14 mouse cellular contexts compared by ENCODE assay signal in genomic region chr5:29854376-29854775, GRCm38 (mm10).
DNase-seq lines count a peak whose midpoint lies in the region; ATAC-seq and TF ChIP-seq lines count a peak whose summit lies in the region.
"Had no signal": no experiment of that assay in that cellular context is flagged by ENCODE, and none has a peak within 500 bp of the region (broad histone marks: within the 10 kb centered on the region; RNA-seq: fewer than 3 reads in every experiment).

No protein-coding gene starts in this region.

- H3K4me3 ChIP-seq in heart, postnatal 0 days (ENCODE audit: low read depth, low read length): no peak overlapping the region
- 0 out of 2 replicates have a peak overlapping the region, but pooled peaks have one; percentile 11 for H3K4me3 ChIP-seq in bone marrow macrophage, adult 2 months (ENCODE audit: insufficient read depth, low read length)
- peak overlapping the region; percentile 71 for H3K4me3 ChIP-seq in megakaryocyte, embryonic 14.5 days (replicated peaks)
- no peak overlapping the region for H3K4me3 ChIP-seq in midbrain, postnatal 0 days (ENCODE audit: low read depth, low read length)
- H3K4me3 ChIP-seq: erythroblast, embryonic 14.5 days; heart, embryonic 13.5 days; limb, embryonic 13.5 days had no signal

- H3K4me1 ChIP-seq in heart, postnatal 0 days (ENCODE audit: control insufficient read depth, insufficient read depth): no peaks in the 10 kb centered on the region
- H3K4me1 ChIP-seq in bone marrow macrophage, adult 2 months (ENCODE audit: control insufficient read depth, insufficient read depth, low read length): peaks cover 28% of the 10 kb centered on the region
- H3K4me1 ChIP-seq in megakaryocyte, embryonic 14.5 days: peaks cover 48% of the 10 kb centered on the region
- no peaks in the 10 kb centered on the region for H3K4me1 ChIP-seq in midbrain, postnatal 0 days (ENCODE audit: insufficient read depth, low read length)
- H3K4me1 ChIP-seq: heart, embryonic 13.5 days; limb, embryonic 13.5 days had no signal

- 60% methylated on average over 5 of the region's 5 CpGs for WGBS in heart, postnatal 0 days
- WGBS in midbrain, postnatal 0 days: 90% methylated on average over 5 of the region's 5 CpGs

- TF ChIP-seq EP300 in heart, postnatal 0 days (IDR thresholded peaks at IDR 0.05; ENCODE audit: low read depth): no peak

- H3K27me3 ChIP-seq in heart, postnatal 0 days (ENCODE audit: control insufficient read depth, insufficient read depth, low read length): no peaks in the 10 kb centered on the region
- H3K27me3 ChIP-seq in megakaryocyte, embryonic 14.5 days (replicated peaks): no peaks in the 10 kb centered on the region
- H3K27me3 ChIP-seq in midbrain, postnatal 0 days (ENCODE audit: insufficient read depth, low read length): no peaks in the 10 kb centered on the region
- H3K27me3 ChIP-seq: heart, embryonic 13.5 days; limb, embryonic 13.5 days had no signal

- H3K4me2 ChIP-seq in heart, postnatal 0 days (ENCODE audit: low read depth, low read length): no peak overlapping the region
- no peak overlapping the region for H3K4me2 ChIP-seq in midbrain, postnatal 0 days (ENCODE audit: low read depth, low read length, poor library complexity, severe bottlenecking)
- H3K4me2 ChIP-seq: heart, embryonic 13.5 days; limb, embryonic 13.5 days had no signal

- ATAC-seq in heart, postnatal 0 days (ENCODE audit: insufficient read depth, low read depth): no peak
- no peak for ATAC-seq in CD4-positive, CD25-positive, alpha-beta regulatory T cell, adult 4 months
- ATAC-seq in midbrain, postnatal 0 days (ENCODE audit: low FRiP score): no peak
- ATAC-seq: hindbrain, postnatal 0 days had no signal

- H3K27ac ChIP-seq in heart, postnatal 0 days (ENCODE audit: low read depth): peak overlapping the region; percentile 40; the same call in 1 of the 2 replicates
- H3K27ac ChIP-seq in bone marrow macrophage, adult 2 months (ENCODE audit: insufficient read depth, low read depth, low read length): peak overlapping the region; percentile 73
- H3K27ac ChIP-seq in midbrain, postnatal 0 days (ENCODE audit: low read depth, low read length): no peak overlapping the region
- H3K27ac ChIP-seq: heart, embryonic 13.5 days; hindbrain, postnatal 0 days; limb, embryonic 13.5 days had no signal

- H3K9ac ChIP-seq in heart, postnatal 0 days (replicated peaks; ENCODE audit: low read depth, low read length): no peak overlapping the region
- H3K9ac ChIP-seq in midbrain, postnatal 0 days (replicated peaks; ENCODE audit: low read length, poor library complexity, severe bottlenecking): no peak overlapping the region
- H3K9ac ChIP-seq: heart, embryonic 13.5 days; limb, embryonic 13.5 days had no signal

- no peak for TF ChIP-seq POLR2A in bone marrow macrophage, adult 2 months (IDR thresholded peaks at IDR 0.05; ENCODE audit: borderline replicate concordance, low read depth, low read length)

- H3K36me3 ChIP-seq in heart, postnatal 0 days (replicated peaks; ENCODE audit: control insufficient read depth, insufficient read depth, low read length): no peaks in the 10 kb centered on the region
- H3K36me3 ChIP-seq in megakaryocyte, embryonic 14.5 days (replicated peaks; ENCODE audit: low read length): no peaks in the 10 kb centered on the region
- no peaks in the 10 kb centered on the region for H3K36me3 ChIP-seq in midbrain, postnatal 0 days (ENCODE audit: insufficient read depth, low read length)
- H3K36me3 ChIP-seq: heart, embryonic 13.5 days; limb, embryonic 13.5 days had no signal

- no peak for TF ChIP-seq CTCF in heart, postnatal 0 days (IDR thresholded peaks at IDR 0.05; ENCODE audit: low read depth)
- TF ChIP-seq CTCF in bone marrow macrophage, adult 2 months (IDR thresholded peaks at IDR 0.05; ENCODE audit: low read depth, low read length): no peak
- TF ChIP-seq CTCF in midbrain, postnatal 0 days (IDR thresholded peaks at IDR 0.05): no peak

- DNase-seq in heart, postnatal 0 days (ENCODE audit: low spot score): peak; percentile 11
- DNase-seq in heart, postnatal 4 days: no peak
- peak; percentile 99 for DNase-seq in 416B (ENCODE audit: low read depth)
- DNase-seq in midbrain, postnatal 0 days (ENCODE audit: low spot score): no peak
- DNase-seq: cerebellum, adult 11-12 months; layer of hippocampus, postnatal 36 days; thymus, postnatal 36 days had no signal

- no peaks in the 10 kb centered on the region for H3K9me3 ChIP-seq in heart, postnatal 0 days (replicated peaks; ENCODE audit: control insufficient read depth, low read length)
- no peaks in the 10 kb centered on the region for H3K9me3 ChIP-seq in megakaryocyte, embryonic 14.5 days
- no peaks in the 10 kb centered on the region for H3K9me3 ChIP-seq in midbrain, postnatal 0 days (ENCODE audit: low read length)
- H3K9me3 ChIP-seq: heart, embryonic 13.5 days; limb, embryonic 13.5 days had no signal

Comparison
In these comparisons a context has a peak if more than half of its experiments do, and no peak if none do; other contexts are left out.
1. DNase-seq: peak in heart, postnatal 0 days (single experiment) and 416B (single experiment); none in heart, postnatal 4 days (single experiment) and midbrain, postnatal 0 days (single experiment).
2. H3K4me3 ChIP-seq: peak in bone marrow macrophage, adult 2 months (single experiment) and megakaryocyte, embryonic 14.5 days (single experiment); none in heart, postnatal 0 days (single experiment) and midbrain, postnatal 0 days (single experiment).